Comparison of ENCODE assay signal across 8 mouse cellular contexts in genomic region chr11:86683395-86684125, GRCm38 (mm10). TPM values are rescaled to one million over a fixed set of nuclear protein-coding genes. Genes with fewer than 3 reads are reported as not detected.
DNase-seq lines count a peak whose midpoint lies in the region; ATAC-seq lines count a peak whose summit lies in the region.

Gene Vmp1, minus strand, starts transcription at chr11:86683836.
Gene Ptrh2, plus strand, starts transcription at chr11:86683985.

- no peaks in the 10 kb centered on the region for H3K27me3 ChIP-seq in lung, embryonic 16.5 days (ENCODE audit: control insufficient read depth, insufficient read depth, low read depth, low read length)

- H3K27ac ChIP-seq in lung, embryonic 16.5 days (ENCODE audit: low read length): peak within 1 kb of the TSS; percentile 89

- H3K4me1 ChIP-seq in lung, embryonic 16.5 days (replicated peaks; ENCODE audit: control insufficient read depth, insufficient read depth, low read length): peaks cover 19% of the 10 kb centered on the region

- no peaks in the 10 kb centered on the region for H3K9me3 ChIP-seq in lung, embryonic 16.5 days (ENCODE audit: control insufficient read depth, low read length)

- under 1% methylated on average over 56 of the region's 56 CpGs for WGBS in lung, embryonic 16.5 days

- H3K4me3 ChIP-seq in lung, embryonic 16.5 days (ENCODE audit: low read length): peak within 1 kb of the TSS; percentile 80

- peak within 1 kb of the TSS; percentile 86 for H3K9ac ChIP-seq in lung, embryonic 16.5 days (ENCODE audit: low read length)

- H3K4me2 ChIP-seq in lung, embryonic 16.5 days (ENCODE audit: low read depth, low read length): peak within 1 kb of the TSS; percentile 84

- no peaks in the 10 kb centered on the region for H3K36me3 ChIP-seq in lung, embryonic 16.5 days (ENCODE audit: control insufficient read depth, insufficient read depth, low read length)

- DNase-seq in MEL-GATA-1-ER (ENCODE audit: extremely low read depth, low read depth): peak; percentile 95
- peak; percentile 92 for DNase-seq in cerebellum, adult 8-10 months
- peak; percentile 96 for DNase-seq in forelimb bud, embryonic 11.5 days (ENCODE audit: low read depth, low spot score)
- peak; percentile 82 for DNase-seq in layer of hippocampus, adult 9-10 months (ENCODE audit: low spot score)
- DNase-seq in ovary, postnatal 10 days (ENCODE audit: low spot score): peak; percentile 84
- DNase-seq in thymus, postnatal 10 days (ENCODE audit: low spot score in 2 of 2): peak; percentile 68 to 82

- ATAC-seq in hematopoietic stem cell, adult 5-6 weeks (replicated peaks in 1 of 2; ENCODE audit: insufficient read depth in 1 of 2, low FRiP score in 2 of 2, low TSS enrichment in 1 of 2, low read depth in 1 of 2, poor library complexity in 2 of 2, severe bottlenecking in 2 of 2): peak; percentile 79 to 89
- peak; percentile 96 for ATAC-seq in lung, embryonic 16.5 days (ENCODE audit: low read depth)

RNA-seq across cellular contexts. Expression of gene Vmp1, which starts in this region (rescaled TPM):
- total RNA-seq in hematopoietic stem cell, adult 5-6 weeks (2017): 137 and 202 TPM in 2 replicates
- 101 and 106 TPM in 2 replicates for polyA plus RNA-seq in lung, embryonic 16.5 days (2015; fragmentation: Nextera tagmentation; extraction: Ambion mirVana)

RNA-seq across cellular contexts. Expression of gene Ptrh2, which starts in this region (rescaled TPM):
- total RNA-seq in hematopoietic stem cell, adult 5-6 weeks (2017): 26.0 and 28.4 TPM in 2 replicates
- 27.6 and 28.5 TPM in 2 replicates for polyA plus RNA-seq in lung, embryonic 16.5 days (2015; fragmentation: Nextera tagmentation; extraction: Ambion mirVana)

Comparison
In these comparisons a context has a peak if more than half of its experiments do, and no peak if none do; other contexts are left out.
1. Peak in every context shown above with its lines: DNase-seq, ATAC-seq, H3K4me3 ChIP-seq and H3K27ac ChIP-seq.